Mouse (Mus musculus): ENCODE data around the gene Znrf2. TPM values are rescaled to one million over a fixed set of nuclear protein-coding genes. Genes with fewer than 3 reads are reported as not detected.

Gene Znrf2
- polyA plus RNA-seq, 1 experiment from 2014 or later: 3.4 TPM

GRCm38 (mm10) chr6:54926899-54927298 lies 110.2 kb downstream of the Znrf2 start:
- 77% methylated on average over 2 of the region's 2 CpGs for WGBS

GRCm38 (mm10) chr6:54927946-54928345 lies 111.2 kb downstream of the Znrf2 start:
- Histone ChIP-seq H3K27me3 (no peaks in the 10 kb centered on the region), H3K27ac (no peak overlapping the region), H3K9ac (no peak overlapping the region), H3K4me1 (no peaks in the 10 kb centered on the region), H3K4me2 (replicated peaks) (no peak overlapping the region), H3K9me3 (no peaks in the 10 kb centered on the region), H3K36me3 (no peaks in the 10 kb centered on the region), H3K4me3 (no peak overlapping the region)
- 87% methylated on average over 6 of the region's 6 CpGs for WGBS
- ATAC-seq (ENCODE audit: insufficient number of reproducible peaks, insufficient read depth, low FRiP score, low TSS enrichment): no peak

More at GRCm38 (mm10) chr6:54926899-54927298, 110.2 kb downstream of the Znrf2 start:
- Histone ChIP-seq H3K4me2 (replicated peaks) (no peak overlapping the region), H3K27me3 (no peaks in the 10 kb centered on the region), H3K9ac (no peak overlapping the region), H3K27ac (no peak overlapping the region), H3K4me3 (no peak overlapping the region), H3K36me3 (no peaks in the 10 kb centered on the region), H3K9me3 (no peaks in the 10 kb centered on the region), H3K4me1 (no peaks in the 10 kb centered on the region)
- ATAC-seq (ENCODE audit: insufficient number of reproducible peaks, insufficient read depth, low FRiP score, low TSS enrichment): no peak

- Histone ChIP-seq H3K4me3 (no peak overlapping the region), H3K27me3 (no peaks in the 10 kb centered on the region), H3K27ac (no peak overlapping the region), H3K36me3 (no peaks in the 10 kb centered on the region), H3K9ac (no peak overlapping the region), H3K4me1 (no peaks in the 10 kb centered on the region), H3K9me3 (no peaks in the 10 kb centered on the region), H3K4me2 (replicated peaks) (no peak overlapping the region)
- WGBS: 93% methylated on average over 4 of the region's 4 CpGs
- no peak for ATAC-seq (ENCODE audit: insufficient number of reproducible peaks, insufficient read depth, low FRiP score, low TSS enrichment)
Measured at GRCm38 (mm10) chr6:54931641-54932040, 114.9 kb downstream of the Znrf2 start.

- Histone ChIP-seq H3K4me2 (replicated peaks) (no peak overlapping the region), H3K4me1 (no peaks in the 10 kb centered on the region), H3K4me3 (no peak overlapping the region), H3K9ac (no peak overlapping the region), H3K36me3 (no peaks in the 10 kb centered on the region), H3K27ac (no peak overlapping the region), H3K9me3 (no peaks in the 10 kb centered on the region), H3K27me3 (no peaks in the 10 kb centered on the region)
- no peak for ATAC-seq (ENCODE audit: insufficient number of reproducible peaks, insufficient read depth, low FRiP score, low TSS enrichment)
- WGBS: 93% methylated on average over 12 of the region's 12 CpGs
Measured at GRCm38 (mm10) chr6:54932526-54932925, 115.8 kb downstream of the Znrf2 start.

- no peaks in the 10 kb centered on the region for H3K36me3 ChIP-seq
- H3K4me2 ChIP-seq (replicated peaks): no peak overlapping the region
- no peak overlapping the region for H3K4me3 ChIP-seq
- no peak overlapping the region for H3K9ac ChIP-seq
- H3K9me3 ChIP-seq: no peaks in the 10 kb centered on the region
- H3K27ac ChIP-seq: no peak overlapping the region
- ATAC-seq (ENCODE audit: insufficient number of reproducible peaks, insufficient read depth, low FRiP score, low TSS enrichment): no peak
- H3K27me3 ChIP-seq: no peaks in the 10 kb centered on the region
- H3K4me1 ChIP-seq: no peaks in the 10 kb centered on the region
- 69% methylated on average over 5 of the region's 5 CpGs for WGBS
Measured at GRCm38 (mm10) chr6:54933216-54933615, 116.5 kb downstream of the Znrf2 start.

GRCm38 (mm10) chr6:54933866-54934265 lies 117.2 kb downstream of the Znrf2 start:
- no peak overlapping the region for H3K4me3 ChIP-seq
- ATAC-seq (ENCODE audit: insufficient number of reproducible peaks, insufficient read depth, low FRiP score, low TSS enrichment): no peak
- no peaks in the 10 kb centered on the region for H3K9me3 ChIP-seq
- H3K27me3 ChIP-seq: no peaks in the 10 kb centered on the region; the same call in 1 of the 2 replicates
- H3K9ac ChIP-seq: no peak overlapping the region
- H3K36me3 ChIP-seq: no peaks in the 10 kb centered on the region
- no peak overlapping the region for H3K27ac ChIP-seq
- no peaks in the 10 kb centered on the region for H3K4me1 ChIP-seq
- no peak overlapping the region for H3K4me2 ChIP-seq (replicated peaks)
- WGBS: 70% methylated on average over 3 of the region's 3 CpGs

- no peak for ATAC-seq (ENCODE audit: insufficient number of reproducible peaks, insufficient read depth, low FRiP score, low TSS enrichment)
- Histone ChIP-seq H3K9ac (no peak overlapping the region), H3K4me1 (no peaks in the 10 kb centered on the region), H3K27me3 (no peaks in the 10 kb centered on the region; the same call in 1 of the 2 replicates), H3K27ac (no peak overlapping the region), H3K4me3 (no peak overlapping the region), H3K9me3 (no peaks in the 10 kb centered on the region), H3K36me3 (no peaks in the 10 kb centered on the region), H3K4me2 (replicated peaks) (no peak overlapping the region)
- WGBS: 85% methylated on average over 8 of the region's 8 CpGs
Measured at GRCm38 (mm10) chr6:54934313-54934712, 117.6 kb downstream of the Znrf2 start.

GRCm38 (mm10) chr6:54934930-54935329 lies 118.2 kb downstream of the Znrf2 start:
- no peak for ATAC-seq (ENCODE audit: insufficient number of reproducible peaks, insufficient read depth, low FRiP score, low TSS enrichment)
- Histone ChIP-seq H3K9me3 (no peaks in the 10 kb centered on the region), H3K4me1 (no peaks in the 10 kb centered on the region), H3K9ac (no peak overlapping the region), H3K4me3 (no peak overlapping the region), H3K27me3 (no peaks in the 10 kb centered on the region; the same call in 1 of the 2 replicates), H3K36me3 (no peaks in the 10 kb centered on the region), H3K27ac (no peak overlapping the region), H3K4me2 (replicated peaks) (no peak overlapping the region)
- WGBS: 64% methylated on average over 5 of the region's 5 CpGs

GRCm38 (mm10) chr6:54936496-54936895 lies 119.8 kb downstream of the Znrf2 start:
- H3K9ac ChIP-seq: no peak overlapping the region
- H3K36me3 ChIP-seq: no peaks in the 10 kb centered on the region
- 77% methylated on average over 2 of the region's 2 CpGs for WGBS
- no peak for ATAC-seq (ENCODE audit: insufficient number of reproducible peaks, insufficient read depth, low FRiP score, low TSS enrichment)
- H3K4me3 ChIP-seq: no peak overlapping the region
- H3K4me2 ChIP-seq (replicated peaks): no peak overlapping the region
- H3K4me1 ChIP-seq: 0 out of 2 replicates have a peak, but pooled peaks cover 2% of the 10 kb centered on the region
- no peak overlapping the region for H3K27ac ChIP-seq
- H3K27me3 ChIP-seq: no peaks in the 10 kb centered on the region; the same call in 1 of the 2 replicates
- H3K9me3 ChIP-seq: no peaks in the 10 kb centered on the region

- WGBS: 48% methylated on average over 4 of the region's 4 CpGs
- Histone ChIP-seq H3K9ac (no peak overlapping the region), H3K27ac (no peak overlapping the region), H3K4me3 (no peak overlapping the region), H3K36me3 (no peaks in the 10 kb centered on the region), H3K9me3 (no peaks in the 10 kb centered on the region), H3K4me2 (replicated peaks) (no peak overlapping the region), H3K4me1 (peaks cover 7% of the 10 kb centered on the region; the same call in 1 of the 2 replicates), H3K27me3 (peaks cover 17% of the 10 kb centered on the region)
- no peak for ATAC-seq (ENCODE audit: insufficient number of reproducible peaks, insufficient read depth, low FRiP score, low TSS enrichment)
Measured at GRCm38 (mm10) chr6:54939631-54940030, 122.9 kb downstream of the Znrf2 start.

GRCm38 (mm10) chr6:54940126-54940525 lies 123.4 kb downstream of the Znrf2 start:
- 80% methylated on average over 7 of the region's 7 CpGs for WGBS
- Histone ChIP-seq H3K27ac (no peak overlapping the region), H3K4me3 (no peak overlapping the region), H3K27me3 (peaks cover 20% of the 10 kb centered on the region), H3K36me3 (no peaks in the 10 kb centered on the region), H3K9ac (no peak overlapping the region), H3K4me1 (peaks cover 7% of the 10 kb centered on the region; the same call in 1 of the 2 replicates), H3K9me3 (no peaks in the 10 kb centered on the region), H3K4me2 (replicated peaks) (no peak overlapping the region)
- ATAC-seq (ENCODE audit: insufficient number of reproducible peaks, insufficient read depth, low FRiP score, low TSS enrichment): no peak

GRCm38 (mm10) chr6:54941149-54941548 lies 124.4 kb downstream of the Znrf2 start:
- Histone ChIP-seq H3K27ac (no peak overlapping the region), H3K27me3 (peaks cover 25% of the 10 kb centered on the region), H3K4me1 (peaks cover 7% of the 10 kb centered on the region; the same call in 1 of the 2 replicates), H3K4me3 (no peak overlapping the region), H3K4me2 (replicated peaks) (no peak overlapping the region), H3K9ac (no peak overlapping the region), H3K36me3 (no peaks in the 10 kb centered on the region), H3K9me3 (no peaks in the 10 kb centered on the region)
- 93% methylated on average over 6 of the region's 6 CpGs for WGBS
- ATAC-seq (ENCODE audit: insufficient number of reproducible peaks, insufficient read depth, low FRiP score, low TSS enrichment): no peak

Measured in embryonic facial prominence, embryonic 12.5 days (tissue).